Comparison of ENCODE assay signal across 10 mouse cellular contexts in the genomic region with DNA sequence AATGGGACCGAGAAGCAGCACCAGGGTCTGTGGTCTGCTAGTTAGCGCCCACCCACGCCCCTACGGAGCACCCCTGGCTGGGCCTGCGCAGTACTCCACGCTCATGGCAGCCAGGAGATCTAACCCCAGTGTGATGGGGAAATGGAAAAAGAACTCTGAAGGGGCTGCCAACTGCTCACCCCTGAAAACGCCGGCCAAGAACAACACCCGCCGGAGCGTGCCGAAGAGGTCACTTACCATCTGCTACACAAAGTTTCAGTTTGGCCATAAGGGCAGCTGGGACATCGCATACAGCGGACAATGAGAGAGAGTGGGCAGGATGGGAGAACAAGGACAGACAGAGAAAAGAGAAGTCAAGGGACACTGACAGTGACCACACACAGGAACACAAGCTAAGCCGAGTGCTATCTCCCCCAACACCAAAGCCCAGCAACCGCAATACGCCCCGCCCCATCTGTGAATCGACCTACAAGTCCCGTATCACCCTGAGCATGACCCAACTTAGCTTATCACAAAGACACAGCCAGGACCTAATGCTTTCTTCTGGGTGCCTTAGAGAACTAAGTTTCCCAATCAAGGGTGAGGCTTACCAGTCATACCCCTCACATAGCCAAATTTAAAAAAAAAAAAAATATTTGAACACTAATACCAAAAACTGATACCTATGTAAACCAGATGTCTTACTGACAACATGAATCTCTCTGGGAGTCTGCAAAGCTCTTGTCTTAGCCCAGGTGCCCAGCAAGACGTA. TPM values are rescaled to one million over a fixed set of nuclear protein-coding genes. Genes with fewer than 3 reads are reported as not detected.
DNase-seq lines count a peak whose midpoint lies in the region; ATAC-seq and TF ChIP-seq lines count a peak whose summit lies in the region.
"Had no signal": no experiment of that assay in that cellular context is flagged by ENCODE, and none has a peak within 500 bp of the region (broad histone marks: within the 10 kb centered on the region; RNA-seq: fewer than 3 reads in every experiment).

No protein-coding gene starts in this region.

- no peak overlapping the region for H3K4me2 ChIP-seq in midbrain, embryonic 13.5 days (replicated peaks)
- H3K4me2 ChIP-seq in liver, embryonic 15.5 days: peak overlapping the region; percentile 82
- no peak overlapping the region for H3K4me2 ChIP-seq in stomach, postnatal 0 days (replicated peaks; ENCODE audit: low read depth)

- H3K9ac ChIP-seq in midbrain, embryonic 13.5 days (replicated peaks): no peak overlapping the region
- H3K9ac ChIP-seq in liver, embryonic 15.5 days: peak overlapping the region; percentile 81
- no peak overlapping the region for H3K9ac ChIP-seq in stomach, postnatal 0 days (ENCODE audit: low read length)

- no peak for TF ChIP-seq CTCF in stomach, postnatal 0 days (IDR thresholded peaks at IDR 0.05; ENCODE audit: low read depth)

- peak overlapping the region; percentile 72 for H3K27ac ChIP-seq in midbrain, embryonic 10.5 days (replicated peaks)
- H3K27ac ChIP-seq in midbrain, embryonic 13.5 days: no peak overlapping the region
- peak overlapping the region; percentile 97 for H3K27ac ChIP-seq in liver, embryonic 15.5 days (replicated peaks)
- 0 out of 2 replicates have a peak overlapping the region, but pooled peaks have one; percentile 18 for H3K27ac ChIP-seq in stomach, postnatal 0 days (replicated peaks)
- H3K27ac ChIP-seq: macrophage had no signal

- no peaks in the 10 kb centered on the region for H3K9me3 ChIP-seq in midbrain, embryonic 10.5 days (replicated peaks)
- no peaks in the 10 kb centered on the region for H3K9me3 ChIP-seq in midbrain, embryonic 13.5 days
- H3K9me3 ChIP-seq in liver, embryonic 15.5 days (replicated peaks): no peaks in the 10 kb centered on the region
- H3K9me3 ChIP-seq in stomach, postnatal 0 days (ENCODE audit: control insufficient read depth, low read length): no peaks in the 10 kb centered on the region

- 0 out of 2 replicates have a peak overlapping the region, but pooled peaks have one; percentile 1 for H3K4me3 ChIP-seq in midbrain, embryonic 10.5 days
- H3K4me3 ChIP-seq in midbrain, embryonic 13.5 days (replicated peaks): no peak overlapping the region
- H3K4me3 ChIP-seq in liver, embryonic 15.5 days (replicated peaks): peak overlapping the region; percentile 69
- H3K4me3 ChIP-seq in stomach, postnatal 0 days (ENCODE audit: low read depth, low read length): no peak overlapping the region

- DNase-seq in embryo, embryonic 10.5 days (ENCODE audit: low spot score): peak; percentile 34
- DNase-seq in embryo, embryonic 9.5 days (ENCODE audit: extremely low spot score): no peak
- DNase-seq in midbrain, embryonic 10.5 days (ENCODE audit: low spot score): no peak
- DNase-seq in stomach, postnatal 0 days (ENCODE audit: low spot score): no peak
- DNase-seq in gastrocnemius, postnatal 10 days: no peak
- DNase-seq: cerebellum, postnatal 25 days had no signal

- WGBS in midbrain, embryonic 10.5 days: 85% methylated on average over 21 of the region's 21 CpGs
- WGBS in midbrain, embryonic 13.5 days: 84% methylated on average over 21 of the region's 21 CpGs
- 21% methylated on average over 21 of the region's 21 CpGs for WGBS in liver, embryonic 15.5 days (ENCODE audit: insufficient replicate concordance)
- 83% methylated on average over 21 of the region's 21 CpGs for WGBS in stomach, postnatal 0 days

- H3K4me1 ChIP-seq in midbrain, embryonic 10.5 days: peaks cover 42% of the 10 kb centered on the region
- peaks cover 17% of the 10 kb centered on the region for H3K4me1 ChIP-seq in midbrain, embryonic 13.5 days (replicated peaks)
- H3K4me1 ChIP-seq in liver, embryonic 15.5 days (replicated peaks): peaks cover 58% of the 10 kb centered on the region
- peaks cover 14% of the 10 kb centered on the region for H3K4me1 ChIP-seq in stomach, postnatal 0 days (replicated peaks; ENCODE audit: control insufficient read depth, insufficient read depth)

- H3K36me3 ChIP-seq in midbrain, embryonic 10.5 days: peaks cover 21% of the 10 kb centered on the region
- peaks cover 3% of the 10 kb centered on the region; the same call in 1 of the 2 replicates for H3K36me3 ChIP-seq in midbrain, embryonic 13.5 days
- H3K36me3 ChIP-seq in liver, embryonic 15.5 days (replicated peaks): peaks cover 31% of the 10 kb centered on the region
- peaks cover 14% of the 10 kb centered on the region; the same call in 1 of the 2 replicates for H3K36me3 ChIP-seq in stomach, postnatal 0 days (ENCODE audit: control insufficient read depth, insufficient read depth, low read length)

- H3K27me3 ChIP-seq in midbrain, embryonic 10.5 days (ENCODE audit: low read depth, poor library complexity, severe bottlenecking): peaks cover 26% of the 10 kb centered on the region
- 0 out of 2 replicates have a peak, but pooled peaks cover 3% of the 10 kb centered on the region for H3K27me3 ChIP-seq in midbrain, embryonic 13.5 days
- H3K27me3 ChIP-seq in liver, embryonic 15.5 days: no peaks in the 10 kb centered on the region
- no peaks in the 10 kb centered on the region for H3K27me3 ChIP-seq in stomach, postnatal 0 days (ENCODE audit: control insufficient read depth, insufficient read depth, low read length)

- ATAC-seq in midbrain, embryonic 13.5 days: no peak
- peak; percentile 97 for ATAC-seq in liver, embryonic 15.5 days (ENCODE audit: insufficient read depth)
- no peak for ATAC-seq in stomach, postnatal 0 days (ENCODE audit: low FRiP score, low TSS enrichment)
- ATAC-seq in frontal cortex, adult (ENCODE audit: low TSS enrichment): no peak

- no peak for TF ChIP-seq EP300 in stomach, postnatal 0 days (optimal IDR thresholded peaks at IDR 0.05)

RNA-seq across cellular contexts. Expression of a gene that starts 38.8 kb away (rescaled TPM):
- 11.0 and 13.1 TPM in 2 replicates for polyA plus RNA-seq in midbrain, embryonic 10.5 days (2016; fragmentation: Nextera tagmentation; extraction: Ambion mirVana)
- polyA plus RNA-seq in midbrain, embryonic 13.5 days (2015; fragmentation: Nextera tagmentation; extraction: Ambion mirVana): 5.9 and 7.3 TPM in 2 replicates
- 57.8 and 65.1 TPM in 2 replicates for polyA plus RNA-seq in liver, embryonic 15.5 days (2015; fragmentation: Nextera tagmentation; extraction: Ambion mirVana)
- 14.1 and 15.3 TPM in 2 replicates for polyA plus RNA-seq in stomach, postnatal 0 days (2015; fragmentation: Nextera tagmentation; extraction: Ambion mirVana)
- total RNA-seq in gastrocnemius, postnatal 10 days (2021): 10 to 100 TPM; 11.8 to 12.4 TPM

Comparison
In these comparisons a context has a peak if more than half of its experiments do, and no peak if none do; other contexts are left out.
1. H3K4me3 ChIP-seq: peak in midbrain, embryonic 10.5 days (single experiment) and liver, embryonic 15.5 days (single experiment); none in midbrain, embryonic 13.5 days (single experiment) and stomach, postnatal 0 days (single experiment).